Mouse (Mus musculus): ENCODE results near the gene Mfsd4a.

Gene Mfsd4a

GRCm38 (mm10) chr1:132065475-132066172, 2.2 kb downstream of the Mfsd4a start:
- no peak for DNase-seq (ENCODE audit: low read depth, low spot score)

GRCm38 (mm10) chr1:132065001-132065400, 2.9 kb downstream of the Mfsd4a start:
- no peak for DNase-seq (ENCODE audit: low read depth, low spot score)

- no peak for DNase-seq (ENCODE audit: low read depth, low spot score)
Observed at GRCm38 (mm10) chr1:132063096-132063495, 4.8 kb downstream of the Mfsd4a start.

GRCm38 (mm10) chr1:132061750-132062541, 5.9 kb downstream of the Mfsd4a start:
- DNase-seq (ENCODE audit: low read depth, low spot score) = no peak

- peak; percentile 22 for DNase-seq (ENCODE audit: low read depth, low spot score)
Observed at GRCm38 (mm10) chr1:132060036-132060769, 7.7 kb downstream of the Mfsd4a start.

GRCm38 (mm10) chr1:132058558-132058957, 9.3 kb downstream of the Mfsd4a start:
- DNase-seq (ENCODE audit: low read depth, low spot score) = no peak

- DNase-seq (ENCODE audit: low read depth, low spot score) = no peak
Observed at GRCm38 (mm10) chr1:132055054-132055664, 12.7 kb downstream of the Mfsd4a start.

- peak; percentile 79 for DNase-seq (ENCODE audit: low read depth, low spot score)
Observed at GRCm38 (mm10) chr1:132054387-132054786, 13.5 kb downstream of the Mfsd4a start.

- no peak for DNase-seq (ENCODE audit: low read depth, low spot score)
Observed at GRCm38 (mm10) chr1:132051746-132052145, 16.1 kb downstream of the Mfsd4a start.

GRCm38 (mm10) chr1:132046143-132046735, 21.6 kb downstream of the Mfsd4a start:
- DNase-seq (ENCODE audit: low read depth, low spot score) = peak; percentile 75

GRCm38 (mm10) chr1:132043759-132044158, 24.1 kb downstream of the Mfsd4a start:
- no peak for DNase-seq (ENCODE audit: low read depth, low spot score)

GRCm38 (mm10) chr1:132040201-132040621, 27.7 kb downstream of the Mfsd4a start:
- no peak for DNase-seq (ENCODE audit: low read depth, low spot score)

- no peak for DNase-seq (ENCODE audit: low read depth, low spot score)
Observed at GRCm38 (mm10) chr1:132038753-132039152, 29.1 kb downstream of the Mfsd4a start.

GRCm38 (mm10) chr1:132037746-132038145, 30.1 kb downstream of the Mfsd4a start:
- DNase-seq (ENCODE audit: low read depth, low spot score) = no peak

GRCm38 (mm10) chr1:132032172-132032571, 35.7 kb downstream of the Mfsd4a start:
- DNase-seq (ENCODE audit: low read depth, low spot score) = no peak

- no peak for DNase-seq (ENCODE audit: low read depth, low spot score)
Observed at GRCm38 (mm10) chr1:132030574-132030973, 37.3 kb downstream of the Mfsd4a start.

GRCm38 (mm10) chr1:132028413-132028812, 39.4 kb downstream of the Mfsd4a start:
- DNase-seq (ENCODE audit: low read depth, low spot score) = peak; percentile 86

GRCm38 (mm10) chr1:132027978-132028377, 39.9 kb downstream of the Mfsd4a start:
- no peak for DNase-seq (ENCODE audit: low read depth, low spot score)

- no peak for DNase-seq (ENCODE audit: low read depth, low spot score)
Observed at GRCm38 (mm10) chr1:132026925-132027646, 40.8 kb downstream of the Mfsd4a start.

- DNase-seq (ENCODE audit: low read depth, low spot score) = no peak
Observed at GRCm38 (mm10) chr1:132022107-132022506, 45.8 kb downstream of the Mfsd4a start.

GRCm38 (mm10) chr1:132019876-132020275, 48.0 kb downstream of the Mfsd4a start:
- no peak for DNase-seq (ENCODE audit: low read depth, low spot score)
